ENCODE assay signal across 10 mouse cellular contexts in the genomic region with DNA sequence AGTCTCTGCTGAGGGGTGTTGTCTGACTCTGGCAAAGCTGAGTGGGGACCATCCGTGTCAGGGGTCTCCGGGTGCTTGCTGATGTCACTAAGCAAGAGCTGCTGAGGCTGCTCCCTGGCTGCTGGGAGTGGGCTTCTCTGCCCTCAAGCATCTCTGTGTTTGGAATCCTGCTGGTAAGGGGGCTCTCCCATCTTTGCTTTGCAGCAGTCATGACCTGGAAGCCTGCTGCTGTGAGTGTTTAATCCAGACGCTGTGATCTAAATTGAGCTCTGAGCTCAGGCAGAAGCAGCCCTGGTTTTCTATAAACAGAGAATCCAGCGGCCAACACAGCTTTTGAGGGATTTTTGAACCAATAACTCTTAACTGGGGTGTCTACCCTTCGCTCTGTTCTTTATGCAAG.
DNase-seq lines count a peak whose midpoint lies in the region; ATAC-seq and TF ChIP-seq lines count a peak whose summit lies in the region.
"Had no signal": no experiment of that assay in that cellular context is flagged by ENCODE, and none has a peak within 500 bp of the region (broad histone marks: within the 10 kb centered on the region; RNA-seq: fewer than 3 reads in every experiment).

No protein-coding gene starts in this region.

- H3K27me3 ChIP-seq in liver, embryonic 11.5 days (replicated peaks; ENCODE audit: control insufficient read depth, insufficient read depth, low read length): no peaks in the 10 kb centered on the region
- no peaks in the 10 kb centered on the region for H3K27me3 ChIP-seq in liver, postnatal 0 days (ENCODE audit: insufficient read depth, low read length)
- H3K27me3 ChIP-seq in forebrain, embryonic 11.5 days (ENCODE audit: control insufficient read depth, insufficient read depth, low read length): peaks cover 2% of the 10 kb centered on the region; the same call in 1 of the 2 replicates
- no peaks in the 10 kb centered on the region for H3K27me3 ChIP-seq in hindbrain, embryonic 12.5 days
- no peaks in the 10 kb centered on the region for H3K27me3 ChIP-seq in midbrain, embryonic 16.5 days (ENCODE audit: control insufficient read depth, insufficient read depth, low read depth, low read length)
- H3K27me3 ChIP-seq: embryonic facial prominence, embryonic 15.5 days had no signal

- H3K36me3 ChIP-seq in liver, embryonic 11.5 days (ENCODE audit: control insufficient read depth, insufficient read depth, low read length): no peaks in the 10 kb centered on the region
- no peaks in the 10 kb centered on the region for H3K36me3 ChIP-seq in liver, postnatal 0 days (replicated peaks; ENCODE audit: insufficient read depth, low read length)
- H3K36me3 ChIP-seq in forebrain, embryonic 11.5 days (ENCODE audit: control insufficient read depth, insufficient read depth, low read length): no peaks in the 10 kb centered on the region
- H3K36me3 ChIP-seq in hindbrain, embryonic 12.5 days: peaks cover 7% of the 10 kb centered on the region; the same call in 1 of the 2 replicates
- no peaks in the 10 kb centered on the region for H3K36me3 ChIP-seq in midbrain, embryonic 16.5 days (ENCODE audit: control insufficient read depth, insufficient read depth, low read length)
- H3K36me3 ChIP-seq: embryonic facial prominence, embryonic 15.5 days had no signal

- WGBS in liver, embryonic 11.5 days: 58% methylated on average over 5 of the region's 5 CpGs
- WGBS in liver, postnatal 0 days (ENCODE audit: insufficient replicate concordance): 68% methylated on average over 5 of the region's 5 CpGs
- 29% methylated on average over 5 of the region's 5 CpGs for WGBS in forebrain, embryonic 11.5 days
- 33% methylated on average over 5 of the region's 5 CpGs for WGBS in hindbrain, embryonic 12.5 days
- 17% methylated on average over 5 of the region's 5 CpGs for WGBS in midbrain, embryonic 16.5 days

- no peak for ATAC-seq in liver, embryonic 11.5 days (replicated peaks; ENCODE audit: low FRiP score)
- no peak for ATAC-seq in liver, postnatal 0 days
- ATAC-seq in forebrain, embryonic 11.5 days (replicated peaks; ENCODE audit: low FRiP score): no peak
- ATAC-seq in hindbrain, embryonic 12.5 days (ENCODE audit: low FRiP score): no peak
- ATAC-seq in midbrain, embryonic 16.5 days: no peak; the same call in 1 of the 2 replicates

- no peak overlapping the region for H3K27ac ChIP-seq in liver, embryonic 11.5 days (ENCODE audit: low read depth, low read length)
- no peak overlapping the region for H3K27ac ChIP-seq in liver, postnatal 0 days (ENCODE audit: low read depth)
- H3K27ac ChIP-seq in forebrain, embryonic 11.5 days (ENCODE audit: low read depth, low read length): peak overlapping the region; percentile 76
- peak overlapping the region; percentile 88 for H3K27ac ChIP-seq in hindbrain, embryonic 12.5 days
- peak overlapping the region; percentile 90 for H3K27ac ChIP-seq in midbrain, embryonic 16.5 days (ENCODE audit: low read length)
- no peak overlapping the region for H3K27ac ChIP-seq in gastrocnemius, adult 2 months
- H3K27ac ChIP-seq: embryonic facial prominence, embryonic 15.5 days; liver, embryonic 14.5 days had no signal

- H3K4me3 ChIP-seq in liver, embryonic 11.5 days (ENCODE audit: low read depth, low read length): no peak overlapping the region
- no peak overlapping the region for H3K4me3 ChIP-seq in liver, postnatal 0 days (ENCODE audit: low read depth, low read length)
- H3K4me3 ChIP-seq in forebrain, embryonic 11.5 days (ENCODE audit: low read depth, low read length): no peak overlapping the region
- no peak overlapping the region for H3K4me3 ChIP-seq in hindbrain, embryonic 12.5 days
- H3K4me3 ChIP-seq in midbrain, embryonic 16.5 days (ENCODE audit: low read depth, low read length): no peak overlapping the region
- H3K4me3 ChIP-seq in gastrocnemius, adult 2 months: no peak overlapping the region
- H3K4me3 ChIP-seq: embryonic facial prominence, embryonic 15.5 days had no signal

- intact Hi-C loops in gastrocnemius, adult 2 months (cut with DNase I): no loop called here

- no peak overlapping the region for H3K9ac ChIP-seq in liver, embryonic 11.5 days (ENCODE audit: low read depth, low read length)
- no peak overlapping the region for H3K9ac ChIP-seq in liver, postnatal 0 days (replicated peaks)
- H3K9ac ChIP-seq in forebrain, embryonic 11.5 days (ENCODE audit: low read length): 0 out of 2 replicates have a peak overlapping the region, but pooled peaks have one; percentile 20
- H3K9ac ChIP-seq in hindbrain, embryonic 12.5 days: peak overlapping the region; percentile 32; the same call in 1 of the 2 replicates
- peak overlapping the region; percentile 52 for H3K9ac ChIP-seq in midbrain, embryonic 16.5 days (ENCODE audit: low read depth, low read length)
- H3K9ac ChIP-seq: embryonic facial prominence, embryonic 15.5 days; liver, embryonic 14.5 days had no signal

- no peak for TF ChIP-seq EP300 in liver, postnatal 0 days (IDR thresholded peaks at IDR 0.05; ENCODE audit: low read depth)

- peak; percentile 31 for DNase-seq in liver, embryonic 11.5 days (ENCODE audit: low spot score)
- no peak for DNase-seq in liver, postnatal 0 days
- DNase-seq in forebrain, embryonic 11.5 days (ENCODE audit: low spot score): no peak
- no peak for DNase-seq in ovary, postnatal 14 days (ENCODE audit: low spot score)
- no peak for DNase-seq in kidney, postnatal 36 days
- no peak for DNase-seq in gastrocnemius, adult 2 months

- no peak overlapping the region for H3K4me2 ChIP-seq in liver, embryonic 11.5 days
- H3K4me2 ChIP-seq in liver, postnatal 0 days (ENCODE audit: low read depth, low read length): no peak overlapping the region
- no peak overlapping the region for H3K4me2 ChIP-seq in forebrain, embryonic 11.5 days (ENCODE audit: low read depth, low read length, severe bottlenecking)
- no peak overlapping the region for H3K4me2 ChIP-seq in hindbrain, embryonic 12.5 days (replicated peaks)
- H3K4me2 ChIP-seq in midbrain, embryonic 16.5 days (ENCODE audit: low read length): peak overlapping the region; percentile 26
- H3K4me2 ChIP-seq: embryonic facial prominence, embryonic 15.5 days had no signal

- no peak for TF ChIP-seq CTCF in liver, postnatal 0 days (IDR thresholded peaks at IDR 0.05; ENCODE audit: low read depth)
- TF ChIP-seq CTCF in gastrocnemius, adult 2 months (IDR thresholded peaks at IDR 0.05): no peak

- H3K9me3 ChIP-seq in liver, embryonic 11.5 days (ENCODE audit: control insufficient read depth, low read length): no peaks in the 10 kb centered on the region
- no peaks in the 10 kb centered on the region for H3K9me3 ChIP-seq in liver, postnatal 0 days (ENCODE audit: low read length)
- H3K9me3 ChIP-seq in forebrain, embryonic 11.5 days (ENCODE audit: control insufficient read depth, low read length): no peaks in the 10 kb centered on the region
- H3K9me3 ChIP-seq in hindbrain, embryonic 12.5 days (replicated peaks): peaks cover 8% of the 10 kb centered on the region; the same call in 1 of the 2 replicates
- H3K9me3 ChIP-seq in midbrain, embryonic 16.5 days (replicated peaks; ENCODE audit: control insufficient read depth, low read length, poor library complexity, severe bottlenecking): no peaks in the 10 kb centered on the region
- H3K9me3 ChIP-seq: embryonic facial prominence, embryonic 15.5 days had no signal

- peaks cover 13% of the 10 kb centered on the region for H3K4me1 ChIP-seq in liver, embryonic 11.5 days (replicated peaks; ENCODE audit: control insufficient read depth, insufficient read depth, low read length)
- H3K4me1 ChIP-seq in liver, postnatal 0 days (ENCODE audit: insufficient read depth): peaks cover 14% of the 10 kb centered on the region; the same call in 1 of the 2 replicates
- peaks cover 20% of the 10 kb centered on the region for H3K4me1 ChIP-seq in forebrain, embryonic 11.5 days (replicated peaks; ENCODE audit: control insufficient read depth, insufficient read depth, low read length)
- peaks cover 52% of the 10 kb centered on the region for H3K4me1 ChIP-seq in hindbrain, embryonic 12.5 days
- peaks cover 30% of the 10 kb centered on the region for H3K4me1 ChIP-seq in midbrain, embryonic 16.5 days (ENCODE audit: control insufficient read depth, insufficient read depth, low read length)

Comparison
In these comparisons a context has a peak if more than half of its experiments do, and no peak if none do; other contexts are left out.
1. H3K27ac ChIP-seq: peak in forebrain, embryonic 11.5 days (single experiment), hindbrain, embryonic 12.5 days (single experiment) and midbrain, embryonic 16.5 days (single experiment); none in liver, embryonic 11.5 days (single experiment), liver, postnatal 0 days (single experiment) and gastrocnemius, adult 2 months (single experiment).
2. H3K9ac ChIP-seq: peak in forebrain, embryonic 11.5 days (single experiment), hindbrain, embryonic 12.5 days (single experiment) and midbrain, embryonic 16.5 days (single experiment); none in liver, embryonic 11.5 days (single experiment) and liver, postnatal 0 days (single experiment).